Mouse (Mus musculus) brain, embryonic 14.5 days (tissue): ENCODE results near the gene Gli1.

Experiments
- CTCF ChIP-seq: fragments of 200-500 bp; IDR thresholded peaks from 2 replicates; pipeline ENCODE4 v1.5.1; 2012; ENCODE audit warnings: inconsistent platforms, mild to moderate bottlenecking, moderate library complexity, borderline replicate concordance; ENCODE audit not compliant: insufficient read depth, insufficient read length; ENCODE audit errors: extremely low read depth
- POLR2A ChIP-seq: fragments of 200-500 bp; IDR thresholded peaks from 2 replicates; pipeline ENCODE4 v1.6.1; 2012; ENCODE audit warnings: mild to moderate bottlenecking, inconsistent platforms, borderline replicate concordance; ENCODE audit not compliant: poor library complexity, insufficient read depth, insufficient read length, severe bottlenecking; ENCODE audit errors: extremely low read depth

- TF ChIP-seq POLR2A (peak; percentile 29; the same call in 1 of the 2 replicates), CTCF (no peak)
These were observed 30.1 kb downstream of the Gli1 start, which contains the start of gene Mars for GRCm38 (mm10) chr10:127311476-127312355.
